In the genomic region with DNA sequence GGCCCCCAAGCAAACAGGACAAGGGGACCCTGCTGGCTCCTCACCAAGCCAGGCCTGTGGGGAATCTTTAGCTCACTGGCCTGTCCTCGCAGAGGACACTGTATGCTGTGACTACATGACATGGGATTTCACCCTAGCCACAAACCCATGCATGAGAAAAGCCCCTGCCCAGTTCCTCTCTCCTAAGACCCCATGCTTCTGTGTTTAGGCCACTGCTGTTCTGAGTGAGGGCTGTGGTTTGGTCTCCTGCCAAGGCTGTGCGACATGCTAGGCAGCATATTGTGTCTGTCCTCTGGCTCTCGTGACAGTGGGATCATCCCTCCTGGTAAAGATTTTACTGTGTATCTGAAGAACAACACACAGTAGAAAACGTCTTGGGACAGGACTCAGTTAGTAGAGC, we compare ENCODE assay signal across 16 mouse cellular contexts.
A peak's percentile ranks its signal among the peaks of the same experiment; 100 is the strongest.
DNase-seq lines count a peak whose midpoint lies in the region; ATAC-seq lines count a peak whose summit lies in the region.
"Had no signal": no experiment of that assay in that cellular context is flagged by ENCODE, and none has a peak within 500 bp of the region (broad histone marks: within the 10 kb centered on the region; RNA-seq: fewer than 3 reads in every experiment).

No protein-coding gene starts in this region.

- H3K9ac ChIP-seq in forebrain, embryonic 16.5 days (replicated peaks; ENCODE audit: low read depth, low read length): no peak overlapping the region
- H3K9ac ChIP-seq in midbrain, embryonic 11.5 days (ENCODE audit: low read length): no peak overlapping the region
- H3K9ac ChIP-seq: kidney, embryonic 15.5 days had no signal

- 0 out of 2 replicates have a peak overlapping the region, but pooled peaks have one; percentile 33 for H3K27ac ChIP-seq in forebrain, embryonic 10.5 days
- H3K27ac ChIP-seq in forebrain, embryonic 16.5 days (ENCODE audit: low read length): no peak overlapping the region
- 0 out of 2 replicates have a peak overlapping the region, but pooled peaks have one; percentile 0 for H3K27ac ChIP-seq in midbrain, embryonic 10.5 days (replicated peaks)
- H3K27ac ChIP-seq in midbrain, embryonic 11.5 days (ENCODE audit: low read depth, low read length): no peak overlapping the region
- H3K27ac ChIP-seq: kidney, embryonic 15.5 days had no signal

- WGBS in forebrain, embryonic 10.5 days: 90% methylated on average over 4 of the region's 4 CpGs
- WGBS in forebrain, embryonic 16.5 days: 47% methylated on average over 4 of the region's 4 CpGs
- WGBS in midbrain, embryonic 10.5 days: 83% methylated on average over 4 of the region's 4 CpGs
- 79% methylated on average over 4 of the region's 4 CpGs for WGBS in midbrain, embryonic 11.5 days

- ATAC-seq in forebrain, embryonic 16.5 days: no peak
- no peak for ATAC-seq in midbrain, embryonic 11.5 days (ENCODE audit: low FRiP score)
- peak; percentile 16 for ATAC-seq in activated CD4-positive, CD25-positive, alpha-beta regulatory T cell, adult 4 months
- ATAC-seq in megakaryocyte progenitor cell, adult 5-6 weeks (replicated peaks; ENCODE audit: poor library complexity): peak; percentile 51

- peaks cover 19% of the 10 kb centered on the region for H3K27me3 ChIP-seq in forebrain, embryonic 10.5 days (ENCODE audit: poor library complexity, severe bottlenecking)
- no peaks in the 10 kb centered on the region for H3K27me3 ChIP-seq in forebrain, embryonic 16.5 days (replicated peaks; ENCODE audit: control insufficient read depth, insufficient read depth, low read length)
- peaks cover 41% of the 10 kb centered on the region for H3K27me3 ChIP-seq in midbrain, embryonic 10.5 days (ENCODE audit: low read depth, poor library complexity, severe bottlenecking)
- H3K27me3 ChIP-seq in midbrain, embryonic 11.5 days (ENCODE audit: control insufficient read depth, insufficient read depth, low read length): no peaks in the 10 kb centered on the region
- H3K27me3 ChIP-seq: kidney, embryonic 15.5 days had no signal

- H3K4me3 ChIP-seq in forebrain, embryonic 10.5 days: no peak overlapping the region
- H3K4me3 ChIP-seq in forebrain, embryonic 16.5 days (replicated peaks; ENCODE audit: low read length): no peak overlapping the region
- no peak overlapping the region for H3K4me3 ChIP-seq in midbrain, embryonic 10.5 days
- no peak overlapping the region for H3K4me3 ChIP-seq in midbrain, embryonic 11.5 days (ENCODE audit: low read depth, low read length)
- H3K4me3 ChIP-seq: erythroblast, embryonic 14.5 days; kidney, embryonic 15.5 days had no signal

- no peak overlapping the region for H3K4me2 ChIP-seq in forebrain, embryonic 16.5 days (ENCODE audit: low read length)
- no peak overlapping the region for H3K4me2 ChIP-seq in midbrain, embryonic 11.5 days
- H3K4me2 ChIP-seq: kidney, embryonic 15.5 days had no signal

- H3K4me1 ChIP-seq in forebrain, embryonic 10.5 days: peaks cover 33% of the 10 kb centered on the region
- peaks cover 8% of the 10 kb centered on the region; the same call in 1 of the 2 replicates for H3K4me1 ChIP-seq in forebrain, embryonic 16.5 days (replicated peaks; ENCODE audit: control insufficient read depth, insufficient read depth, low read length)
- H3K4me1 ChIP-seq in midbrain, embryonic 10.5 days: peaks cover 27% of the 10 kb centered on the region
- H3K4me1 ChIP-seq in midbrain, embryonic 11.5 days (ENCODE audit: control insufficient read depth, insufficient read depth, low read length): no peaks in the 10 kb centered on the region
- H3K4me1 ChIP-seq: kidney, embryonic 15.5 days had no signal

- no peaks in the 10 kb centered on the region for H3K36me3 ChIP-seq in forebrain, embryonic 10.5 days (replicated peaks)
- H3K36me3 ChIP-seq in forebrain, embryonic 16.5 days (ENCODE audit: control insufficient read depth, insufficient read depth): no peaks in the 10 kb centered on the region
- H3K36me3 ChIP-seq in midbrain, embryonic 10.5 days: no peaks in the 10 kb centered on the region
- no peaks in the 10 kb centered on the region for H3K36me3 ChIP-seq in midbrain, embryonic 11.5 days (ENCODE audit: control insufficient read depth, insufficient read depth, low read length)
- H3K36me3 ChIP-seq: kidney, embryonic 15.5 days had no signal

- no peak for DNase-seq in forebrain, embryonic 10.5 days (ENCODE audit: extremely low spot score, low spot score)
- DNase-seq in midbrain, embryonic 10.5 days (ENCODE audit: low spot score): no peak
- no peak for DNase-seq in midbrain, embryonic 11.5 days (ENCODE audit: low spot score, missing footprints)
- DNase-seq in adrenal gland, postnatal 25 days: no peak
- DNase-seq: adrenal gland, adult 2 months; embryo, embryonic 11 days; heart, postnatal 10 days; liver; lung, postnatal 14 days; midbrain, embryonic 14.5 days; spleen, adult 18-20 months had no signal

- H3K9me3 ChIP-seq in forebrain, embryonic 10.5 days: no peaks in the 10 kb centered on the region; the same call in 1 of the 2 replicates
- no peaks in the 10 kb centered on the region; the same call in 1 of the 2 replicates for H3K9me3 ChIP-seq in forebrain, embryonic 16.5 days (ENCODE audit: control insufficient read depth, low read length)
- H3K9me3 ChIP-seq in midbrain, embryonic 10.5 days (replicated peaks): no peaks in the 10 kb centered on the region; the same call in 1 of the 2 replicates
- H3K9me3 ChIP-seq in midbrain, embryonic 11.5 days (ENCODE audit: control insufficient read depth, low read length): no peaks in the 10 kb centered on the region; the same call in 1 of the 2 replicates
- H3K9me3 ChIP-seq: kidney, embryonic 15.5 days had no signal

Comparison
In these comparisons a context has a peak if more than half of its experiments do, and no peak if none do; other contexts are left out.
1. H3K27ac ChIP-seq: peak in forebrain, embryonic 10.5 days (single experiment) and midbrain, embryonic 10.5 days (single experiment); none in forebrain, embryonic 16.5 days (single experiment) and midbrain, embryonic 11.5 days (single experiment).
2. ATAC-seq: peak in activated CD4-positive, CD25-positive, alpha-beta regulatory T cell, adult 4 months (single experiment) and megakaryocyte progenitor cell, adult 5-6 weeks (single experiment); none in forebrain, embryonic 16.5 days (single experiment) and midbrain, embryonic 11.5 days (single experiment).